24 mouse cellular contexts compared by ENCODE assay signal in the genomic region with DNA sequence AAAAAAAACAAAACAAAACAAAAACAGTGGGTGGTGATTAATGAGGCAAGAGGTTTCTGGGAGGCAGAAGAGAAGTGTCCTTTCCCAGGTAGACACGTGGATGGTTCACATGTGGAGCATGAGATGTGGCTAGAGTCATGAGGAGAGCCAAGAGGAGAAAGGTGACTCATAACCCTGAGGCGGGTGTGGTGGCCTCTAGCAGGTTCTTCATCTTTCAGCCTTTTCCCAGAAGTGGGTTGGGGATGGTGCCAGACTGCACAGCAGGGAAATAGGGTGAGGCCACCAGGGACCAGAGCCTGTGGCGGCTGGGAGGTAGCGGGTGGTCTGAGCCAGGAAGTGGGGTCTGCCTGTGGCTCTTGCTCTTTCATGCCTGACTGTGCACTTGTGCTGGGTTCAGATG. TPM values are rescaled to one million over a fixed set of nuclear protein-coding genes. Genes with fewer than 3 reads are reported as not detected.
DNase-seq lines count a peak whose midpoint lies in the region; ATAC-seq lines count a peak whose summit lies in the region.
"Had no signal": no experiment of that assay in that cellular context is flagged by ENCODE, and none has a peak within 500 bp of the region (broad histone marks: within the 10 kb centered on the region; RNA-seq: fewer than 3 reads in every experiment).

No protein-coding gene starts in this region.

- no peak overlapping the region for H3K9ac ChIP-seq in intestine, embryonic 16.5 days (ENCODE audit: low read depth, low read length)
- H3K9ac ChIP-seq in neural tube, embryonic 15.5 days (replicated peaks) = no peak overlapping the region
- H3K9ac ChIP-seq: liver, embryonic 13.5 days; midbrain, embryonic 12.5 days had no signal

- no peak overlapping the region for H3K4me3 ChIP-seq in intestine, embryonic 16.5 days (ENCODE audit: low read length)
- H3K4me3 ChIP-seq in neural tube, embryonic 15.5 days (replicated peaks) = no peak overlapping the region
- H3K4me3 ChIP-seq: liver, embryonic 13.5 days; midbrain, embryonic 12.5 days had no signal

- peak; percentile 55; the same call in 1 of the 2 replicates for ATAC-seq in intestine, embryonic 16.5 days
- no peak for ATAC-seq in neural tube, embryonic 15.5 days (ENCODE audit: low FRiP score)
- ATAC-seq: forebrain, embryonic 14.5 days; inflammation-experienced regulatory T-cells, adult 6 months had no signal

- H3K36me3 ChIP-seq in intestine, embryonic 16.5 days (ENCODE audit: control insufficient read depth, insufficient read depth, low read length) = peaks cover 3% of the 10 kb centered on the region; the same call in 1 of the 2 replicates
- no peaks in the 10 kb centered on the region for H3K36me3 ChIP-seq in neural tube, embryonic 15.5 days
- H3K36me3 ChIP-seq: midbrain, embryonic 12.5 days had no signal

- no peaks in the 10 kb centered on the region for H3K27me3 ChIP-seq in intestine, embryonic 16.5 days (replicated peaks; ENCODE audit: control insufficient read depth, insufficient read depth, low read length)
- no peaks in the 10 kb centered on the region for H3K27me3 ChIP-seq in neural tube, embryonic 15.5 days (replicated peaks)
- H3K27me3 ChIP-seq: liver, embryonic 13.5 days; midbrain, embryonic 12.5 days had no signal

- no peak overlapping the region for H3K4me2 ChIP-seq in intestine, embryonic 16.5 days (ENCODE audit: low read depth, low read length)
- no peak overlapping the region for H3K4me2 ChIP-seq in neural tube, embryonic 15.5 days
- H3K4me2 ChIP-seq: liver, embryonic 13.5 days; midbrain, embryonic 12.5 days had no signal

- 68% methylated on average over 4 of the region's 4 CpGs for WGBS in intestine, embryonic 16.5 days
- 84% methylated on average over 4 of the region's 4 CpGs for WGBS in neural tube, embryonic 15.5 days

- DNase-seq in urinary bladder, postnatal 14 days (ENCODE audit: low spot score) = peak; percentile 56
- DNase-seq in urinary bladder, postnatal 10 days (ENCODE audit: low spot score) = no peak
- peak; percentile 73 for DNase-seq in Muller cell, postnatal 12 days (ENCODE audit: inconsistent ontology term)
- no peak for DNase-seq in embryo, embryonic 10.5 days (ENCODE audit: low spot score)
- DNase-seq in heart, postnatal 14 days = no peak
- DNase-seq: adrenal gland, postnatal 10 days; cerebellum, adult 11 months; cerebellum, postnatal 14 days; heart, adult 11 months; liver, embryonic 13.5 days; retina, postnatal 1 day; right cerebral cortex, postnatal 4 days; thymus, adult 18-20 months had no signal

- no peak overlapping the region for H3K27ac ChIP-seq in intestine, embryonic 16.5 days (ENCODE audit: low read length)
- no peak overlapping the region for H3K27ac ChIP-seq in neural tube, embryonic 15.5 days (replicated peaks)
- H3K27ac ChIP-seq: kidney, postnatal 0 days; liver, embryonic 13.5 days; midbrain, embryonic 12.5 days had no signal

- intact Hi-C loops in heart, postnatal 14 days (cut with DNase I) = no loop called here

- H3K4me1 ChIP-seq in intestine, embryonic 16.5 days (ENCODE audit: control insufficient read depth, insufficient read depth, low read length) = peaks cover 4% of the 10 kb centered on the region; the same call in 1 of the 2 replicates
- no peaks in the 10 kb centered on the region for H3K4me1 ChIP-seq in neural tube, embryonic 15.5 days
- H3K4me1 ChIP-seq: midbrain, embryonic 12.5 days had no signal

- H3K9me3 ChIP-seq in intestine, embryonic 16.5 days (ENCODE audit: control insufficient read depth, low read length) = no peaks in the 10 kb centered on the region; the same call in 1 of the 2 replicates
- H3K9me3 ChIP-seq in neural tube, embryonic 15.5 days (replicated peaks) = no peaks in the 10 kb centered on the region
- H3K9me3 ChIP-seq: midbrain, embryonic 12.5 days had no signal

RNA-seq across cellular contexts. Expression of a gene that starts 21.6 kb away (rescaled TPM):
- polyA plus RNA-seq in intestine, embryonic 16.5 days (2015; fragmentation: Nextera tagmentation; extraction: Ambion mirVana) = 0.60 and 0.65 TPM in 2 replicates
- 10 to 100 TPM; 60.0 to 63.2 TPM for total RNA-seq in heart, postnatal 14 days (2021)
- 0.96 and 1.4 TPM in 2 replicates for polyA plus RNA-seq in neural tube, embryonic 15.5 days (2015; fragmentation: Nextera tagmentation; extraction: Ambion mirVana)

RNA-seq across cellular contexts. Expression of a gene that starts 37.0 kb away (rescaled TPM):
- 15.4 and 19.8 TPM in 2 replicates for polyA plus RNA-seq in intestine, embryonic 16.5 days (2015; fragmentation: Nextera tagmentation; extraction: Ambion mirVana)
- total RNA-seq in heart, postnatal 14 days (2021) = 10 to 100 TPM; 12.3 to 14.1 TPM
- polyA plus RNA-seq in neural tube, embryonic 15.5 days (2015; fragmentation: Nextera tagmentation; extraction: Ambion mirVana) = 2.5 and 4.5 TPM in 2 replicates

RNA-seq across cellular contexts. Expression of a gene that starts 44.4 kb away (rescaled TPM):
- 169 and 177 TPM in 2 replicates for polyA plus RNA-seq in intestine, embryonic 16.5 days (2015; fragmentation: Nextera tagmentation; extraction: Ambion mirVana)
- under 1 TPM in 1 of 2 experiments, not detected in 1; 0.53 TPM for total RNA-seq in heart, postnatal 14 days (2021)
- 1.1 and 1.9 TPM in 2 replicates for polyA plus RNA-seq in neural tube, embryonic 15.5 days (2015; fragmentation: Nextera tagmentation; extraction: Ambion mirVana)
- total RNA-seq: adrenal gland, postnatal 10 days; gastrocnemius, adult 8-10 months; hematopoietic stem cell, adult 5-6 weeks; layer of hippocampus, adult 18-20 months; neutrophil, adult 5-6 weeks had no signal
- polyA plus RNA-seq: heart, embryonic 14.5 days; kidney, postnatal 0 days; liver, embryonic 13.5 days had no signal

RNA-seq across cellular contexts. Expression of a gene that starts 51.5 kb away (rescaled TPM):
- 27.5 and 30.5 TPM in 2 replicates for polyA plus RNA-seq in intestine, embryonic 16.5 days (2015; fragmentation: Nextera tagmentation; extraction: Ambion mirVana)
- 10 to 100 TPM; 10.0 to 12.0 TPM for total RNA-seq in heart, postnatal 14 days (2021)
- polyA plus RNA-seq in neural tube, embryonic 15.5 days (2015; fragmentation: Nextera tagmentation; extraction: Ambion mirVana) = 68.1 and 75.8 TPM in 2 replicates

Comparison
In these comparisons a context has a peak if more than half of its experiments do, and no peak if none do; other contexts are left out.
1. DNase-seq: peak in urinary bladder, postnatal 14 days (single experiment) and Muller cell, postnatal 12 days (single experiment); none in urinary bladder, postnatal 10 days (single experiment), embryo, embryonic 10.5 days (single experiment) and heart, postnatal 14 days (0 of 2).
2. RNA of a gene that starts 44.4 kb away (polyA plus RNA-seq): 169 to 177 TPM in intestine, embryonic 16.5 days; 1.1 to 1.9 TPM in neural tube, embryonic 15.5 days; every median in the first group is over 10 times any median in the second.